Mouse (Mus musculus) CH12.LX (cell line): Measurements from ENCODE around the gene Glyr1.

Source experiments
- CHD1 ChIP-seq: IDR thresholded peaks from 2 replicates; pipeline ENCODE4 v1.6.1; 2012; ENCODE audit warnings: low read depth, low read length, improper control_type of control experiment, inconsistent platforms
- CHD2 ChIP-seq: IDR thresholded peaks from 2 replicates; pipeline ENCODE4 v1.6.1; 2011; ENCODE audit warnings: low read length, improper control_type of control experiment
- CTCF ChIP-seq, 2 experiments: IDR thresholded peaks in 1 of 2; conservative IDR thresholded peaks in 1 of 2; 2 replicates each; pipeline ENCODE4 v1.5.1; 2011 to 2012; ENCODE audit warnings: low read depth in 2 of 2, low read length in 2 of 2, improper control_type of control experiment in 1 of 2, inconsistent platforms in 1 of 2, mild to moderate bottlenecking in 1 of 2, moderate library complexity in 1 of 2
- E2F4 ChIP-seq: IDR thresholded peaks from 2 replicates; pipeline ENCODE4 v1.6.1; 2011; ENCODE audit warnings: low read depth, low read length, improper control_type of control experiment; ENCODE audit not compliant: insufficient replicate concordance
- EP300 ChIP-seq: IDR thresholded peaks from 2 replicates; pipeline ENCODE4 v1.6.1; 2011; ENCODE audit warnings: low read length, improper control_type of control experiment
- KAT2A ChIP-seq: IDR thresholded peaks from 2 replicates; pipeline ENCODE4 v1.6.1; 2012; ENCODE audit warnings: low read length, improper control_type of control experiment, inconsistent platforms; ENCODE audit not compliant: insufficient replicate concordance
- MAX ChIP-seq: IDR thresholded peaks from 2 replicates; pipeline ENCODE4 v1.6.1; 2011; ENCODE audit warnings: low read length, improper control_type of control experiment
- MAZ ChIP-seq: IDR thresholded peaks from 2 replicates; pipeline ENCODE4 v1.6.1; 2012; ENCODE audit warnings: low read depth, mild to moderate bottlenecking, inconsistent platforms, low read length, improper control_type of control experiment, moderate library complexity
- MYC ChIP-seq: IDR thresholded peaks from 2 replicates; pipeline ENCODE4 v1.6.1; 2011; ENCODE audit warnings: low read depth, mild to moderate bottlenecking, improper control_type of control experiment, low read length
- NELFE ChIP-seq: IDR thresholded peaks from 2 replicates; pipeline ENCODE4 v1.6.1; 2011; ENCODE audit warnings: low read depth, low read length, improper control_type of control experiment
- NRF1 ChIP-seq: IDR thresholded peaks from 2 replicates; pipeline ENCODE4 v1.6.1; 2014; ENCODE audit warnings: low read depth, mild to moderate bottlenecking, inconsistent platforms, low read length, improper control_type of control experiment, moderate library complexity
- POLR2A ChIP-seq: IDR thresholded peaks from 2 replicates; pipeline ENCODE4 v1.6.1; 2011; ENCODE audit warnings: low read depth, mild to moderate bottlenecking, improper control_type of control experiment, low read length
- SIN3A ChIP-seq: IDR thresholded peaks from 2 replicates; pipeline ENCODE4 v1.6.1; 2012; ENCODE audit warnings: low read length, improper control_type of control experiment, inconsistent platforms
- TBP ChIP-seq: conservative IDR thresholded peaks from 2 replicates; pipeline ENCODE4 v1.6.1; 2011; ENCODE audit warnings: low read depth, low read length, improper control_type of control experiment

- TF ChIP-seq CTCF (conservative IDR thresholded peaks at IDR 0.05 in 1 of 2, IDR thresholded peaks at IDR 0.05 in 1 of 2; ENCODE audit: low read depth in 2 of 2, low read length in 2 of 2) (no peak), SIN3A (no peak), MAX (no peak), KAT2A (no peak), MYC (no peak), NELFE (no peak), MAZ (no peak), EP300 (no peak), POLR2A (no peak), E2F4 (no peak), CHD1 (no peak), TBP (no peak), CHD2 (no peak), NRF1 (no peak)
Measured at GRCm38 (mm10) chr16:5010371-5010935, 39.2 kb downstream of the Glyr1 start.
